Mouse (Mus musculus): ENCODE measurements around the gene Lamtor3. TPM values are rescaled to one million over a fixed set of nuclear protein-coding genes. Genes with fewer than 3 reads are reported as not detected.

The Lamtor3 gene
- polyA plus RNA-seq, 1 experiment: 48.7 TPM

DNA sequence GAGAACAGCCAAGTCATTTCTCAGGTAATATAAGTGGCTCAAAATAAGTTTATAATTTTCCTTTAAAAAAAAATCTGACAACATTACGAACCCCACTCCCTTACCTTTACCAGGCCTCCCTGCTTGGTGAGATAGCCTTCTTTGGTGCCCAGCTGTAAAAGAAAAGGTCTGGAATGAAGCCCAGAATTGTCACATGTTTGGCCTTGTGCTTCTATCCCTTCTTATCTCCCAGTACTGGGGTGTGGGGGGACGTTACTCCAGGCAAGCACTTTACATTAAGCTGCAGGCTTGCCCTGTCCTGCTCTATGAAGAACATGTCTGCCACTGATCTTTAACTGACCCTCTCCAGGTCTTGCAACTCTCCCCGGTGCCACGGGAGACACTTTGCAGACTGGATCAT is 22.5 kb downstream of the Lamtor3 start:
- H3K79me2 ChIP-seq (ENCODE audit: control insufficient read depth, insufficient read depth): no peaks in the 10 kb centered on the region
- no peak overlapping the region for H3K4me3 ChIP-seq

DNA sequence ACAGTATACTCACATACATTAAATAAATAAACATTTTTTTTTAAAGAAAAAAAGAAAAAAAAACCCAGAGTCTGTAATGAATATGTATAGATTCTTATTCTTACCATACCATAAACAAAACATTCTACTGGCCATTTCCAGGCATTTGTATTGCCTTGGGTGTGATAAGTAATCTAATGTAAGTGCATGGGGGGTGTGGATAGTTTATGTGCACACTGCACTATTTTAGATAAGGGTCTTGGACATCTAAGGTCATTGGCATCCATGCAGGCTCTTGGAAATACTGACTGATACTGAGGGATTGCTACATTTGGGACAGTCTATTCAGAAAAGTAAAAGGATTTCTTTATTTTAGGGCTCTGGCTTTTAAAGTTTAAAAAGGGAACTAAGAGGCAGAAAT is 23.2 kb downstream of the Lamtor3 start:
- H3K4me3 ChIP-seq: no peak overlapping the region
- no peak for TF ChIP-seq TCF12 (IDR thresholded peaks at IDR 0.05; ENCODE audit: insufficient read depth, poor library complexity, severe bottlenecking)
- TF ChIP-seq CEBPB (IDR thresholded peaks at IDR 0.05; ENCODE audit: insufficient read depth, poor library complexity, severe bottlenecking): no peak
- no peak for TF ChIP-seq E2F4 (IDR thresholded peaks at IDR 0.05; ENCODE audit: insufficient read depth)
- no peak for TF ChIP-seq MAX (IDR thresholded peaks at IDR 0.05; ENCODE audit: low read depth)
- TF ChIP-seq REST (IDR thresholded peaks at IDR 0.05; ENCODE audit: insufficient read depth, insufficient read length): no peak
- TF ChIP-seq POLR2A (IDR thresholded peaks at IDR 0.05; ENCODE audit: insufficient read length, low read depth): no peak
- no peak for TF ChIP-seq MYOG (IDR thresholded peaks at IDR 0.05; ENCODE audit: control insufficient read depth in 1 of 3, insufficient read depth in 1 of 3, insufficient read length in 2 of 3, low read depth in 2 of 3)
- TF ChIP-seq USF1 (IDR thresholded peaks at IDR 0.05; ENCODE audit: low read depth): no peak
- no peak for TF ChIP-seq TCF3 (IDR thresholded peaks at IDR 0.05; ENCODE audit: insufficient read length, low read depth)
- TF ChIP-seq POLR2AphosphoS2 (IDR thresholded peaks at IDR 0.05; ENCODE audit: insufficient read length, low read depth): no peak
- TF ChIP-seq SRF (IDR thresholded peaks at IDR 0.05; ENCODE audit: control insufficient read depth, insufficient read length, low read depth): no peak
- no peak for TF ChIP-seq MYOD1 (IDR thresholded peaks at IDR 0.05; ENCODE audit: control insufficient read depth in 1 of 3, insufficient read length in 2 of 3, low read depth in 2 of 3)
- H3K27me3 ChIP-seq (ENCODE audit: control insufficient read depth, insufficient read depth, insufficient read length): no peaks in the 10 kb centered on the region
- H3K79me2 ChIP-seq (ENCODE audit: control insufficient read depth, insufficient read depth): no peaks in the 10 kb centered on the region
- H3K4me2 ChIP-seq (ENCODE audit: low read depth): no peak overlapping the region
- no peak overlapping the region for H3ac ChIP-seq (ENCODE audit: control insufficient read depth, insufficient read length)
- H3K36me3 ChIP-seq (ENCODE audit: control insufficient read depth, insufficient read depth): no peaks in the 10 kb centered on the region

More for the DNA sequence above, 22.5 kb downstream of the Lamtor3 start:
- Histone ChIP-seq H3K36me3 (ENCODE audit: control insufficient read depth, insufficient read depth) (no peaks in the 10 kb centered on the region), H3K27me3 (ENCODE audit: control insufficient read depth, insufficient read depth, insufficient read length) (no peaks in the 10 kb centered on the region), H3ac (ENCODE audit: control insufficient read depth, insufficient read length) (no peak overlapping the region), H3K4me2 (ENCODE audit: low read depth) (no peak overlapping the region)
- TF ChIP-seq MYOD1 (IDR thresholded peaks at IDR 0.05; ENCODE audit: control insufficient read depth in 1 of 3, insufficient read length in 2 of 3, low read depth in 2 of 3) (no peak), TCF12 (IDR thresholded peaks at IDR 0.05; ENCODE audit: insufficient read depth, poor library complexity, severe bottlenecking) (no peak), CEBPB (IDR thresholded peaks at IDR 0.05; ENCODE audit: insufficient read depth, poor library complexity, severe bottlenecking) (no peak), MYOG (IDR thresholded peaks at IDR 0.05; ENCODE audit: control insufficient read depth in 1 of 3, insufficient read depth in 1 of 3, insufficient read length in 2 of 3, low read depth in 2 of 3) (no peak), SRF (IDR thresholded peaks at IDR 0.05; ENCODE audit: control insufficient read depth, insufficient read length, low read depth) (no peak), TCF3 (IDR thresholded peaks at IDR 0.05; ENCODE audit: insufficient read length, low read depth) (no peak), USF1 (IDR thresholded peaks at IDR 0.05; ENCODE audit: low read depth) (no peak), MAX (IDR thresholded peaks at IDR 0.05; ENCODE audit: low read depth) (no peak), E2F4 (IDR thresholded peaks at IDR 0.05; ENCODE audit: insufficient read depth) (no peak), POLR2AphosphoS2 (IDR thresholded peaks at IDR 0.05; ENCODE audit: insufficient read length, low read depth) (no peak), REST (IDR thresholded peaks at IDR 0.05; ENCODE audit: insufficient read depth, insufficient read length) (no peak)

DNA sequence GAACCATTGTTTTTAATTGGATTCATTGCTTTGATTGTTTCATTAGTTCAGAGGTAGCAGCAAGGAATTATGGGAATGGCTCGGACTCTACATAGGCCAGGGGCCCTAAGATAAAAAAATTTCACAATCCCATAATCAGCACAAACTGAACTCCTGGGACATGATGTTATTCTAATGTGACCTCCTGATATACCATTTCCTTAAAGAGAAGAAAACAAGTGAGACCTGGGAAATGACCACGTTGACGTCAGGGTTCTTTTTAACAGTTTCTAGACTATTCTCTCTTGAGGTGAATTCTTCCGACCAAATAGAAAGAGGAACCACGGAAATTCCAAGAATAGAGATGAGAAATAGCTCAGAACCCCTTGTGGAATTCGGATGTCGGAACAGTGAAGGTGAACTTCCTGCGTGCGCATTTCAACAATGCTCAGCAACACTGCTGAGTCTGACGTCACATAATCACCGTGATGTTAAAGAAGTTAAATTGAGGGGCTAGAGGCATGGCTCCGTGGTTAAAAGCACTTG is 23.9 kb downstream of the Lamtor3 start:
- no peak for TF ChIP-seq SRF (IDR thresholded peaks at IDR 0.05; ENCODE audit: control insufficient read depth, insufficient read length, low read depth)
- no peak for TF ChIP-seq TCF3 (IDR thresholded peaks at IDR 0.05; ENCODE audit: insufficient read length, low read depth)
- TF ChIP-seq REST (IDR thresholded peaks at IDR 0.05; ENCODE audit: insufficient read depth, insufficient read length): no peak
- TF ChIP-seq MYOG (IDR thresholded peaks at IDR 0.05; ENCODE audit: control insufficient read depth in 1 of 3, insufficient read depth in 1 of 3, insufficient read length in 2 of 3, low read depth in 2 of 3): no peak
- no peak for TF ChIP-seq CEBPB (IDR thresholded peaks at IDR 0.05; ENCODE audit: insufficient read depth, poor library complexity, severe bottlenecking)
- no peak for TF ChIP-seq E2F4 (IDR thresholded peaks at IDR 0.05; ENCODE audit: insufficient read depth)
- no peak for TF ChIP-seq POLR2AphosphoS2 (IDR thresholded peaks at IDR 0.05; ENCODE audit: insufficient read length, low read depth)
- Histone ChIP-seq H3K36me3 (ENCODE audit: control insufficient read depth, insufficient read depth) (no peaks in the 10 kb centered on the region), H3K4me2 (ENCODE audit: low read depth) (no peak overlapping the region), H3K27me3 (ENCODE audit: control insufficient read depth, insufficient read depth, insufficient read length) (no peaks in the 10 kb centered on the region), H3K79me2 (ENCODE audit: control insufficient read depth, insufficient read depth) (no peaks in the 10 kb centered on the region), H3K4me3 (no peak overlapping the region), H3ac (ENCODE audit: control insufficient read depth, insufficient read length) (no peak overlapping the region)

DNA sequence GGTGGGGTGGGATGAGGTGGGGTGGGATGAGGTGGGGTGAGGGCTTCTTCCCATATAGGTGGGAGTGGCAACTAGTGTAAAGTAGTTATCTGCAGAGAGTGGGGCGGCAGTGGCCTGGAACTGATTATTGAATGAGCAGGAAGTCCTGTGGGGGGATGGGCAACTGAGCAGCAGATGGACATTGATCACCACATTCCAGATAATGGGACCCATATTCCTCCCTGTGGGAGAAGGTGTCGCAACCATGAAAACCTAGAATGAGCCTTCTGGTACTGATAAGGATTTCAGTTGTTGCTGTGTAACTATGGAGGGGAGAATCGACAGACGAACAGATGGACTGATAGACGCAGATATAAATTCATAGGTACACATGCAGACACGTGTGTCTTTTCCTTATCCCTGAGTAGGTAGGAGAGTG is 25.4 kb downstream of the Lamtor3 start:
- Histone ChIP-seq H3K79me2 (ENCODE audit: control insufficient read depth, insufficient read depth) (no peaks in the 10 kb centered on the region), H3K36me3 (ENCODE audit: control insufficient read depth, insufficient read depth) (no peaks in the 10 kb centered on the region), H3K4me2 (ENCODE audit: low read depth) (no peak overlapping the region), H3ac (ENCODE audit: control insufficient read depth, insufficient read length) (no peak overlapping the region), H3K4me3 (no peak overlapping the region), H3K27me3 (ENCODE audit: control insufficient read depth, insufficient read depth, insufficient read length) (no peaks in the 10 kb centered on the region)
- no peak for TF ChIP-seq E2F4 (IDR thresholded peaks at IDR 0.05; ENCODE audit: insufficient read depth)
- no peak for TF ChIP-seq POLR2AphosphoS2 (IDR thresholded peaks at IDR 0.05; ENCODE audit: insufficient read length, low read depth)
- TF ChIP-seq MYOD1 (IDR thresholded peaks at IDR 0.05; ENCODE audit: control insufficient read depth in 1 of 3, insufficient read length in 2 of 3, low read depth in 2 of 3): no peak
- TF ChIP-seq TCF12 (IDR thresholded peaks at IDR 0.05; ENCODE audit: insufficient read depth, poor library complexity, severe bottlenecking): no peak
- no peak for TF ChIP-seq POLR2A (IDR thresholded peaks at IDR 0.05; ENCODE audit: insufficient read length, low read depth)

DNA sequence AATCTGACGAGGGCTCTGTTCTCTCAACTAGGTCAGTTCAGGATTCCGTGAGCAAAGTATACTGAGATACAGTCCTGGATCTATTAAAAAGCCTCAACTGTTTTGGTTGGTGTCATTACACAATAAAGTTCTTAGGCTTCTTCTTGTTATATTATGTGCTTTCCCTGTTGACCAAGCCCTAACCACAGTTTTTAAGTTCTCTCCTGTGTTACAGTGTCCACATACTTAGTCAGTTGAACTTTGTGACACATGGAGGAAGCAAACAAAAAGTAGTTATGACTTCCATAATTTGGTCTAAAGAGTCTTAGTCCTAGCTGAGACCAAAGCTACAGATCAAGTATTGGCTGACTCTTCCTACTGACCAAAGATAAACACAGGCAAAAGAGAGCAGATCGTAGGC is 28.5 kb downstream of the Lamtor3 start:
- H3K36me3 ChIP-seq (ENCODE audit: control insufficient read depth, insufficient read depth): no peaks in the 10 kb centered on the region
- H3K4me2 ChIP-seq (ENCODE audit: low read depth): no peak overlapping the region
- no peaks in the 10 kb centered on the region for H3K79me2 ChIP-seq (ENCODE audit: control insufficient read depth, insufficient read depth)
- no peak overlapping the region for H3ac ChIP-seq (ENCODE audit: control insufficient read depth, insufficient read length)
- no peaks in the 10 kb centered on the region for H3K27me3 ChIP-seq (ENCODE audit: control insufficient read depth, insufficient read depth, insufficient read length)
- H3K4me3 ChIP-seq: no peak overlapping the region
- TF ChIP-seq USF1 (IDR thresholded peaks at IDR 0.05; ENCODE audit: low read depth) (no peak), MYOD1 (IDR thresholded peaks at IDR 0.05; ENCODE audit: control insufficient read depth in 1 of 3, insufficient read length in 2 of 3, low read depth in 2 of 3) (no peak)
